In genomic region chr3:89805179-89805578, GRCm38 (mm10) we compare ENCODE assay signal across 21 mouse cellular contexts. TPM values are rescaled to one million over a fixed set of nuclear protein-coding genes. Genes with fewer than 3 reads are reported as not detected.
"Had no signal": no experiment of that assay in that cellular context is flagged by ENCODE, and none has a peak within 500 bp of the region (broad histone marks: within the 10 kb centered on the region; RNA-seq: fewer than 3 reads in every experiment).

No protein-coding gene starts in this region.

- H3K36me3 ChIP-seq: heart, embryonic 13.5 days; heart, embryonic 15.5 days; hindbrain, embryonic 13.5 days; intestine, embryonic 15.5 days; limb, embryonic 13.5 days; limb, embryonic 15.5 days; liver, embryonic 12.5 days had no signal

- DNase-seq: gastrocnemius, postnatal 14 days; gastrocnemius, postnatal 36 days; heart, adult 18-20 months; heart, postnatal 14 days; kidney, adult 18-20 months; kidney, adult 8-10 months; kidney, postnatal 10 days; kidney, postnatal 25 days; kidney, postnatal 4 days; left cerebral cortex, postnatal 4 days had no signal

- H3K9ac ChIP-seq: heart, embryonic 13.5 days; heart, embryonic 15.5 days; hindbrain, embryonic 13.5 days; intestine, embryonic 15.5 days; limb, embryonic 13.5 days; limb, embryonic 15.5 days; liver, embryonic 12.5 days; liver, embryonic 14.5 days had no signal

- H3K4me1 ChIP-seq: heart, embryonic 13.5 days; heart, embryonic 15.5 days; hindbrain, embryonic 13.5 days; limb, embryonic 13.5 days; limb, embryonic 15.5 days had no signal

- H3K27me3 ChIP-seq: heart, embryonic 13.5 days; heart, embryonic 15.5 days; hindbrain, embryonic 13.5 days; intestine, embryonic 15.5 days; limb, embryonic 13.5 days; limb, embryonic 15.5 days; liver, embryonic 12.5 days had no signal

- H3K9me3 ChIP-seq: heart, embryonic 15.5 days; hindbrain, embryonic 13.5 days; intestine, embryonic 15.5 days; limb, embryonic 13.5 days; limb, embryonic 15.5 days; liver, embryonic 12.5 days had no signal

- H3K4me3 ChIP-seq: heart, embryonic 13.5 days; heart, embryonic 15.5 days; hindbrain, embryonic 13.5 days; intestine, embryonic 15.5 days; layer of hippocampus, adult 2 months; left cerebral cortex, adult 2 months; limb, embryonic 13.5 days; limb, embryonic 15.5 days; liver, embryonic 12.5 days had no signal

- H3K27ac ChIP-seq: heart, embryonic 13.5 days; heart, embryonic 15.5 days; hindbrain, embryonic 13.5 days; intestine, embryonic 15.5 days; layer of hippocampus, adult 2 months; left cerebral cortex, adult 2 months; limb, embryonic 13.5 days; limb, embryonic 15.5 days; liver, embryonic 12.5 days; liver, embryonic 14.5 days had no signal

RNA-seq across cellular contexts. Expression of gene She, which starts 26.0 kb away (rescaled TPM):
- total RNA-seq: hematopoietic stem cell, adult 5-6 weeks had no signal
